Mouse (Mus musculus) limb, embryonic 11.5 days (tissue): Measurements from ENCODE around the gene Ccdc78. TPM values are rescaled to one million over a fixed set of nuclear protein-coding genes. Genes with fewer than 3 reads are reported as not detected.
A peak's percentile ranks its signal among the peaks of the same experiment; 100 is the strongest.

Experiments used
- ATAC-seq: fragments of 200-750 bp; cut with Nextera tagmentation; 2 replicates; pipeline ENCODE4 v1.8.0; 2017; ENCODE audit warnings: low read depth; ENCODE audit not compliant: insufficient number of reproducible peaks, low FRiP score, low TSS enrichment
- DNase-seq: peaks from one replicate; pipeline ENCODE4 v3.0.0-alpha.2; 2015; ENCODE audit warnings: low spot score
- H3K27ac ChIP-seq: fragments of 300-500 bp; sonication (generic); replicated peaks from 2 replicates; pipeline ENCODE4 v1.5.1; 2014; ENCODE audit warnings: low read depth, mild to moderate bottlenecking, low read length
- H3K27me3 ChIP-seq: fragments of 300-500 bp; sonication (generic); 2 replicates; pipeline ENCODE4 v1.6.1; 2014; ENCODE audit warnings: mild to moderate bottlenecking, low read length, mixed read lengths; ENCODE audit not compliant: control insufficient read depth, insufficient read depth
- H3K36me3 ChIP-seq: fragments of 300-500 bp; sonication (generic); 2 replicates; pipeline ENCODE4 v1.6.1; 2014; ENCODE audit warnings: mild to moderate bottlenecking, low read length, moderate library complexity, mixed read lengths; ENCODE audit not compliant: control insufficient read depth, insufficient read depth
- H3K4me1 ChIP-seq: fragments of 300-500 bp; sonication (generic); 2 replicates; pipeline ENCODE4 v1.6.1; 2014; ENCODE audit warnings: low read length, mixed read lengths; ENCODE audit not compliant: control insufficient read depth, insufficient read depth
- H3K4me2 ChIP-seq: fragments of 300-500 bp; sonication (generic); 2 replicates; pipeline ENCODE4 v1.6.1; 2014; ENCODE audit warnings: low read depth, mild to moderate bottlenecking, moderate library complexity; ENCODE audit not compliant: severe bottlenecking
- H3K4me3 ChIP-seq: fragments of 300-500 bp; sonication (generic); 2 replicates; pipeline ENCODE4 v1.5.1; 2014; ENCODE audit warnings: low read depth, low read length
- H3K9ac ChIP-seq: fragments of 300-500 bp; sonication (generic); 2 replicates; pipeline ENCODE4 v1.6.1; 2014; ENCODE audit warnings: mild to moderate bottlenecking, low read length
- H3K9me3 ChIP-seq: fragments of 300-500 bp; sonication (generic); 2 replicates; pipeline ENCODE4 v1.6.1; 2016; ENCODE audit warnings: low read length; ENCODE audit not compliant: control insufficient read depth
- WGBS: fragments of 180-500 bp; shearing (Covaris S2); extraction: QIAGEN DNeasy Blood & Tissue Kit; methylation state at CpG from one replicate; pipeline ENCODE4 v1.1.7; 2014; 5-methylcytosine and 5-hydroxymethylcytosine counted together
- polyA plus RNA-seq: library from polyadenylated mRNA; unstranded; fragments of >200 nt; fragmentation: Nextera tagmentation; extraction: Ambion mirVana; gene quantifications from 2 replicates; pipeline ENCODE4 v1.2.1, GENCODE M21; 2014

Ccdc78 gene
- polyA plus RNA-seq, 1 experiment from 2014 or later: 0.11 TPM

- ATAC-seq (peak; percentile 14; the same call in 1 of the 2 replicates), DNase-seq (no peak)
- peak overlapping the region; percentile 68 for H3K4me3 ChIP-seq
- 0 out of 2 replicates have a peak, but pooled peaks cover 2% of the 10 kb centered on the region for H3K4me1 ChIP-seq
- H3K9me3 ChIP-seq: no peaks in the 10 kb centered on the region
- peaks cover 36% of the 10 kb centered on the region for H3K27me3 ChIP-seq
- no peak overlapping the region for H3K27ac ChIP-seq
- 11% methylated on average over 25 of the region's 25 CpGs for WGBS
- H3K4me2 ChIP-seq: peak overlapping the region; percentile 97
- peak overlapping the region; percentile 64; the same call in 1 of the 2 replicates for H3K9ac ChIP-seq
- no peaks in the 10 kb centered on the region for H3K36me3 ChIP-seq
Observed at GRCm38 (mm10) chr17:25809606-25810340, 23.4 kb downstream of the Ccdc78 start.

- peaks cover 36% of the 10 kb centered on the region for H3K27me3 ChIP-seq
- ATAC-seq: no peak
- no peak for DNase-seq
- no peaks in the 10 kb centered on the region for H3K36me3 ChIP-seq
- H3K4me2 ChIP-seq: no peak overlapping the region
- H3K27ac ChIP-seq: no peak overlapping the region
- H3K9ac ChIP-seq: no peak overlapping the region
- 0 out of 2 replicates have a peak, but pooled peaks cover 2% of the 10 kb centered on the region for H3K4me1 ChIP-seq
- H3K9me3 ChIP-seq: no peaks in the 10 kb centered on the region
- 76% methylated on average over 4 of the region's 4 CpGs for WGBS
- H3K4me3 ChIP-seq: no peak overlapping the region
Observed at GRCm38 (mm10) chr17:25810890-25811289, 24.5 kb downstream of the Ccdc78 start.

GRCm38 (mm10) chr17:25813471-25813870 is 27.1 kb downstream of the Ccdc78 start:
- H3K4me3 ChIP-seq: no peak overlapping the region
- 0 out of 2 replicates have a peak, but pooled peaks cover 2% of the 10 kb centered on the region for H3K4me1 ChIP-seq
- no peak overlapping the region for H3K4me2 ChIP-seq
- no peak overlapping the region for H3K27ac ChIP-seq
- H3K9ac ChIP-seq: no peak overlapping the region
- H3K27me3 ChIP-seq: peaks cover 45% of the 10 kb centered on the region
- peak; percentile 97 for DNase-seq
- WGBS: 4% methylated on average over 20 of the region's 20 CpGs
- no peaks in the 10 kb centered on the region for H3K36me3 ChIP-seq
- ATAC-seq: no peak
- H3K9me3 ChIP-seq: no peaks in the 10 kb centered on the region

GRCm38 (mm10) chr17:25817662-25818061 is 31.3 kb downstream of the Ccdc78 start:
- DNase-seq (no peak), ATAC-seq (no peak)
- Histone ChIP-seq H3K4me1 (no peaks in the 10 kb centered on the region), H3K9ac (no peak overlapping the region), H3K4me2 (no peak overlapping the region), H3K27me3 (peaks cover 42% of the 10 kb centered on the region), H3K36me3 (no peaks in the 10 kb centered on the region), H3K9me3 (no peaks in the 10 kb centered on the region), H3K27ac (no peak overlapping the region), H3K4me3 (no peak overlapping the region)
- 76% methylated on average over 11 of the region's 11 CpGs for WGBS

GRCm38 (mm10) chr17:25818851-25819780 is 32.7 kb downstream of the Ccdc78 start:
- Histone ChIP-seq H3K27me3 (peaks cover 40% of the 10 kb centered on the region), H3K4me2 (peak overlapping the region; percentile 20), H3K4me1 (peaks cover 3% of the 10 kb centered on the region; the same call in 1 of the 2 replicates), H3K9ac (no peak overlapping the region), H3K9me3 (no peaks in the 10 kb centered on the region), H3K27ac (no peak overlapping the region), H3K36me3 (no peaks in the 10 kb centered on the region), H3K4me3 (0 out of 2 replicates have a peak overlapping the region, but pooled peaks have one; percentile 6)
- ATAC-seq (no peak), DNase-seq (no peak)
- WGBS: 5% methylated on average over 46 of the region's 46 CpGs

GRCm38 (mm10) chr17:25823452-25823851 is 37.1 kb downstream of the Ccdc78 start, which contains the start of gene Wdr24:
Gene Wdr24 (plus strand): TSS chr17:25823627.
- no peaks in the 10 kb centered on the region for H3K9me3 ChIP-seq
- H3K36me3 ChIP-seq: peaks cover 4% of the 10 kb centered on the region; the same call in 1 of the 2 replicates
- peak within 1 kb of the TSS; percentile 54 for H3K4me3 ChIP-seq
- H3K9ac ChIP-seq: peak within 1 kb of the TSS; percentile 64; the same call in 1 of the 2 replicates
- no peak within 1 kb of the TSS for H3K27ac ChIP-seq
- peaks cover 24% of the 10 kb centered on the region for H3K27me3 ChIP-seq
- peak; percentile 33; the same call in 1 of the 2 replicates for ATAC-seq
- peaks cover 15% of the 10 kb centered on the region for H3K4me1 ChIP-seq
- DNase-seq: peak; percentile 80
- under 1% methylated on average over 18 of the region's 18 CpGs for WGBS
- H3K4me2 ChIP-seq: peak within 1 kb of the TSS; percentile 96

GRCm38 (mm10) chr17:25824362-25825142 is 38.2 kb downstream of the Ccdc78 start:
- ATAC-seq (no peak), DNase-seq (no peak)
- 72% methylated on average over 17 of the region's 17 CpGs for WGBS

More at GRCm38 (mm10) chr17:25824362-25825142, 38.2 kb downstream of the Ccdc78 start:
- H3K4me3 ChIP-seq: peak overlapping the region; percentile 54
- peaks cover 18% of the 10 kb centered on the region for H3K4me1 ChIP-seq
- no peaks in the 10 kb centered on the region for H3K9me3 ChIP-seq
- peaks cover 13% of the 10 kb centered on the region for H3K27me3 ChIP-seq
- no peak overlapping the region for H3K27ac ChIP-seq
- H3K36me3 ChIP-seq: peaks cover 4% of the 10 kb centered on the region; the same call in 1 of the 2 replicates
- H3K9ac ChIP-seq: 0 out of 2 replicates have a peak overlapping the region, but pooled peaks have one; percentile 5
- H3K4me2 ChIP-seq: peak overlapping the region; percentile 96; the same call in 1 of the 2 replicates
